ENCODE assay signal across 9 mouse cellular contexts in genomic region chr12:100952193-100952931, GRCm38 (mm10). TPM values are rescaled to one million over a fixed set of nuclear protein-coding genes. Genes with fewer than 3 reads are reported as not detected.
DNase-seq lines count a peak whose midpoint lies in the region; ATAC-seq and TF ChIP-seq lines count a peak whose summit lies in the region.
"Had no signal": no experiment of that assay in that cellular context is flagged by ENCODE, and none has a peak within 500 bp of the region (broad histone marks: within the 10 kb centered on the region; RNA-seq: fewer than 3 reads in every experiment).

No protein-coding gene starts in this region.

- no peaks in the 10 kb centered on the region for H3K27me3 ChIP-seq in embryonic facial prominence, embryonic 13.5 days
- H3K27me3 ChIP-seq in limb, embryonic 14.5 days (ENCODE audit: control insufficient read depth, insufficient read depth, low read length): no peaks in the 10 kb centered on the region
- H3K27me3 ChIP-seq in midbrain, postnatal 0 days (ENCODE audit: insufficient read depth, low read length): no peaks in the 10 kb centered on the region
- H3K27me3 ChIP-seq: embryonic facial prominence, embryonic 12.5 days had no signal

- no peaks in the 10 kb centered on the region for H3K9me3 ChIP-seq in embryonic facial prominence, embryonic 13.5 days
- H3K9me3 ChIP-seq in limb, embryonic 14.5 days (ENCODE audit: control insufficient read depth, low read length): no peaks in the 10 kb centered on the region
- no peaks in the 10 kb centered on the region for H3K9me3 ChIP-seq in midbrain, postnatal 0 days (ENCODE audit: low read length)
- H3K9me3 ChIP-seq: embryonic facial prominence, embryonic 12.5 days had no signal

- no peak overlapping the region for H3K4me2 ChIP-seq in embryonic facial prominence, embryonic 13.5 days
- H3K4me2 ChIP-seq in limb, embryonic 14.5 days (replicated peaks; ENCODE audit: low read depth, low read length, severe bottlenecking): peak overlapping the region; percentile 7; the same call in 1 of the 2 replicates
- no peak overlapping the region for H3K4me2 ChIP-seq in midbrain, postnatal 0 days (ENCODE audit: low read depth, low read length, poor library complexity, severe bottlenecking)
- H3K4me2 ChIP-seq: embryonic facial prominence, embryonic 12.5 days had no signal

- peaks cover 3% of the 10 kb centered on the region for H3K4me1 ChIP-seq in embryonic facial prominence, embryonic 13.5 days
- 0 out of 2 replicates have a peak, but pooled peaks cover 7% of the 10 kb centered on the region for H3K4me1 ChIP-seq in limb, embryonic 14.5 days (ENCODE audit: control insufficient read depth, insufficient read depth, low read length)
- H3K4me1 ChIP-seq in midbrain, postnatal 0 days (ENCODE audit: insufficient read depth, low read length): no peaks in the 10 kb centered on the region

- H3K9ac ChIP-seq in embryonic facial prominence, embryonic 13.5 days: no peak overlapping the region
- H3K9ac ChIP-seq in limb, embryonic 14.5 days (ENCODE audit: low read depth, low read length, severe bottlenecking): no peak overlapping the region
- no peak overlapping the region for H3K9ac ChIP-seq in midbrain, postnatal 0 days (replicated peaks; ENCODE audit: low read length, poor library complexity, severe bottlenecking)
- H3K9ac ChIP-seq: embryonic facial prominence, embryonic 12.5 days had no signal

- TF ChIP-seq CTCF in midbrain, postnatal 0 days (IDR thresholded peaks at IDR 0.05): peak; percentile 83

- H3K4me3 ChIP-seq in embryonic facial prominence, embryonic 13.5 days: no peak overlapping the region
- H3K4me3 ChIP-seq in limb, embryonic 14.5 days (replicated peaks; ENCODE audit: low read length): no peak overlapping the region
- H3K4me3 ChIP-seq in midbrain, postnatal 0 days (ENCODE audit: low read depth, low read length): no peak overlapping the region
- H3K4me3 ChIP-seq: embryonic facial prominence, embryonic 12.5 days had no signal

- DNase-seq in A20 (ENCODE audit: low read depth, low spot score): peak; percentile 71
- DNase-seq in adrenal gland, postnatal 14 days: peak; percentile 87
- peak; percentile 81 to 83 for DNase-seq in heart, adult 9 months (ENCODE audit: low spot score in 2 of 2)
- DNase-seq in kidney, adult 9 months: peak; percentile 76
- DNase-seq in limb, embryonic 14.5 days (ENCODE audit: low spot score): peak; percentile 69
- DNase-seq in midbrain, postnatal 0 days (ENCODE audit: low spot score): peak; percentile 82
- DNase-seq in spleen, postnatal 4 days (ENCODE audit: low spot score in 2 of 2): peak; percentile 80 to 92

- H3K36me3 ChIP-seq in embryonic facial prominence, embryonic 13.5 days: no peaks in the 10 kb centered on the region
- H3K36me3 ChIP-seq in limb, embryonic 14.5 days (ENCODE audit: control insufficient read depth, insufficient read depth, low read length): no peaks in the 10 kb centered on the region
- peaks cover 13% of the 10 kb centered on the region for H3K36me3 ChIP-seq in midbrain, postnatal 0 days (ENCODE audit: insufficient read depth, low read length)
- H3K36me3 ChIP-seq: embryonic facial prominence, embryonic 12.5 days had no signal

- ATAC-seq in embryonic facial prominence, embryonic 13.5 days (ENCODE audit: insufficient number of reproducible peaks, insufficient read depth, low FRiP score, low TSS enrichment, low read depth): no peak
- ATAC-seq in limb, embryonic 14.5 days (ENCODE audit: low FRiP score, low read depth): peak; percentile 83; the same call in 1 of the 2 replicates
- peak; percentile 73 for ATAC-seq in midbrain, postnatal 0 days (ENCODE audit: low FRiP score)

- 0 out of 2 replicates have a peak overlapping the region, but pooled peaks have one; percentile 13 for H3K27ac ChIP-seq in embryonic facial prominence, embryonic 13.5 days
- H3K27ac ChIP-seq in limb, embryonic 14.5 days (replicated peaks; ENCODE audit: low read depth, low read length): no peak overlapping the region
- no peak overlapping the region for H3K27ac ChIP-seq in midbrain, postnatal 0 days (ENCODE audit: low read depth, low read length)
- H3K27ac ChIP-seq: embryonic facial prominence, embryonic 12.5 days had no signal

- WGBS in embryonic facial prominence, embryonic 13.5 days: 40% methylated on average over 9 of the region's 9 CpGs
- 34% methylated on average over 9 of the region's 9 CpGs for WGBS in limb, embryonic 14.5 days
- whole genome bisulfite sequencing in midbrain, postnatal 0 days: 30% methylated on average over 9 of the region's 9 CpGs

- TF ChIP-seq POLR2A in limb, embryonic 14.5 days (IDR thresholded peaks at IDR 0.05; ENCODE audit: borderline replicate concordance, extremely low read depth, insufficient read depth, insufficient read length): no peak

RNA-seq across cellular contexts. Expression of gene Gpr68, which starts 44.4 kb away (rescaled TPM):
- total RNA-seq in adrenal gland, postnatal 14 days (2021): 0.85 and 3.1 TPM in 2 replicates
- 0.62 and 0.69 TPM in 2 replicates for polyA plus RNA-seq in embryonic facial prominence, embryonic 13.5 days (2015; fragmentation: Nextera tagmentation; extraction: Ambion mirVana)
- polyA plus RNA-seq in limb, embryonic 14.5 days (2012; rRNA removed): 0.79 and 1.0 TPM in 2 replicates
- polyA plus RNA-seq in limb, embryonic 14.5 days (2014; fragmentation: Nextera tagmentation; extraction: Ambion mirVana): 0.19 and 0.40 TPM in 2 replicates
- 22.3 and 28.4 TPM in 2 replicates for total RNA-seq in midbrain, postnatal 0 days (2014; rRNA removed)
- polyA plus RNA-seq in midbrain, postnatal 0 days (2015; fragmentation: Nextera tagmentation; extraction: Ambion mirVana): 6.2 and 8.7 TPM in 2 replicates
